Mouse (Mus musculus): ENCODE data around the gene Selenon. TPM values are rescaled to one million over a fixed set of nuclear protein-coding genes. Genes with fewer than 3 reads are reported as not detected.
A peak's percentile ranks its signal among the peaks of the same experiment; 100 is the strongest.
"Not testable (repeated sequence)": the region's sequence is repeated elsewhere in the genome, so short reads cannot be mapped to it uniquely, and the experiment has no call there.

Selenon gene
- polyA plus RNA-seq, 1 experiment from 2014 or later = 11.6 TPM

DNA sequence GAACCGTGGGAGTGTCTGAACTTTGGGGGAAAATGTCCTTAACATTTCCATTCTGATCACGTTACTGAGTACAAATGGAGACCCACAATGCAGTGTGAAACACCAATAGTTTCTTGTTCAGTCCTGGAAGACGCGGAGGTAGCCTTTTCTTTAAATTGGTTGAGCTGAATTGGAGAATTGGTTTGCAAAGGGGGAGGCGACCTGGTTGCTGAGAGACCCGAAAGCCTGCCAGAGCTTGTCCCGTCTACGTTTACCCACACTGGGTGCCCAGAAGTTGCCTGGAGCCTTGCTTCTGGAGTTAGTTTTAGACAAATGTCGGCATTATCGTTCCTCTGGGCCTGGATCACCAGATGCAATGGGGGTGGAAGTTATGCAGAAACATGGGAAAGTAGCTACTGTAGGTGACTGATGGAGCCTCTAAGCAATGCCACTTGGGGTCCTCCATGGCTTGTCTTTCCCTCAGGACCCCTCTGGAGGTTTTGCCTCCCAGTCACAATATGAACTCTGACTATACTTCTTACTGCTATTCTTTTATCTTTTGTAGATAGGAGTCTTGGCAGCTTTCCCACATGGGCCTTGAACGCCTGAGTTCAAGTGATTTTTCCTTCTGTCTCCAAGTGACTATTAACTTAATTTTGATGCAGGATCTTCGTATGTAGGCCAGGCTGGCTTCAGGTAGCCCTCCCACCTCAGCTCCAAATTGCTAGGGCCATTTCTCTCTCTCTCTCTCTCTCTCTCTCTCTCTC is 53.8 kb downstream of the Selenon start:
- Histone ChIP-seq H3K4me2 (0 out of 2 replicates have a peak overlapping the region, but pooled peaks have one; percentile 99), H3K36me3 (no peaks in the 10 kb centered on the region)

DNA sequence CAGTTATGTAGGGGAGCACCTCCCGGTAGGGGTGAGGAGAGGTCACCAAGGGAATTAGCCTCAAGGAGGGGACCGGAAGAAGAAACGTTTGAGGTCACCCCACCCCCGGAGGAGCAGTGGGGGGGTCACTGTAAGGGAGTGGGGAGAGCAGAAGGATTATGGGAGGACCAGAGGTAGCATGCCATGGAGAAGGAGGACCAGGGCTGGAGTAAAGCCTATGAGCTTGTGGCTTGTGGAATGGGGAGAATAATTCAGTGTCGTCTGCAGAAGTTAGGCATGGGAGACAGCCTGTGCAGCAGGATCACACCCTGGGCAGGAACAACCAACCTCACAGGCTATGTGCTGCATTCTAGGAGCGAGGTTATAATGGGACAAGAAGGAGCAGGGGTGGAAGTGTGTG is 54.7 kb downstream of the Selenon start:
- WGBS = 13% methylated on average over 6 of the region's 6 CpGs
- Histone ChIP-seq H3K9ac (peak overlapping the region; percentile 66), H3K27ac (peak overlapping the region; percentile 66; the same call in 1 of the 2 replicates), H3K36me3 (no peaks in the 10 kb centered on the region), H3K4me1 (peaks cover 33% of the 10 kb centered on the region), H3K9me3 (replicated peaks) (no peaks in the 10 kb centered on the region), H3K4me3 (replicated peaks) (peak overlapping the region; percentile 57), H3K4me2 (peak overlapping the region; percentile 99), H3K27me3 (no peaks in the 10 kb centered on the region)
- ATAC-seq (replicated peaks; ENCODE audit: low FRiP score) = no peak

More for the DNA sequence above, 53.8 kb downstream of the Selenon start:
- no peak overlapping the region for H3K9ac ChIP-seq
- WGBS = 77% methylated on average over 12 of the region's 12 CpGs
- no peak for ATAC-seq (replicated peaks; ENCODE audit: low FRiP score)
- H3K27me3 ChIP-seq = no peaks in the 10 kb centered on the region
- no peaks in the 10 kb centered on the region for H3K9me3 ChIP-seq (replicated peaks)
- no peak overlapping the region for H3K27ac ChIP-seq
- H3K4me1 ChIP-seq = peaks cover 33% of the 10 kb centered on the region
- no peak overlapping the region for H3K4me3 ChIP-seq (replicated peaks)

DNA sequence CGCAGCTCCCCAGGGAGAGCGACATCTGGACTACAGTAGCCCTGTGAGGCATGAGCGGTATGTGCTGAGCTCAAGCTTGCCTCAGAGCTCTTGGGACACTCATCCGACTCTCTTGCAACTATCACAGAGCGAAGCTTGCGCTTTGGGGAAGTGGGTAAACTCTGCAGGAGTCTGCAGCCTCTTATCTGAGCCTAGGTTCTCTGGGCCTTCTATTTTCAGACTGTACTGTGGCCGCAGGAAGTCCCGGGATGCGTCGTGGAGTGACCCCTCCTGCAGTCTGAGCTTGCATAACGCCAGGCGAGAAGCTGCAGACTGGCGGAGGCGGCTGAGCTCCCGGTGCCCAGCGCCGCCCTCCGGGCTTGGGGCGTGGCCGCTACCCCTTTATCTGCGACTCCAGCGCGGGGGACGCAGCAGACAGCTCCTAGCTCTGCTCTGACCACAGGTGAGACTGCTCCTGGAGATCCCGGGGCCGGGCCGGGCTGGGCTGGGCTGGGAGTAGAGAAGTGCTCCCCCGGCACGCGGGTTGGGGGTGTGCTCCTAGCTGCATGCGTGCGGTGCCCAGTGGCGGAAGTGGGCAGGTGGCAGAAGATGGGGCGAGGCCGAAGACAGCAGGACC is 55.3 kb downstream of the Selenon start, which contains the start of gene Paqr7:
Gene Paqr7, plus strand, starts transcription at position 103 of the 616 bp plus-strand sequence.
- peaks cover 33% of the 10 kb centered on the region for H3K4me1 ChIP-seq
- H3K4me2 ChIP-seq = peak within 1 kb of the TSS; percentile 99
- no peaks in the 10 kb centered on the region for H3K36me3 ChIP-seq
- peak; percentile 66 for ATAC-seq (replicated peaks; ENCODE audit: low FRiP score)
- H3K4me3 ChIP-seq (replicated peaks) = peak within 1 kb of the TSS; percentile 57
- H3K9ac ChIP-seq = peak within 1 kb of the TSS; percentile 66
- H3K27ac ChIP-seq = peak within 1 kb of the TSS; percentile 66
- no peaks in the 10 kb centered on the region for H3K27me3 ChIP-seq
- no peaks in the 10 kb centered on the region for H3K9me3 ChIP-seq (replicated peaks)
- 6% methylated on average over 35 of the region's 35 CpGs for whole genome bisulfite sequencing

DNA sequence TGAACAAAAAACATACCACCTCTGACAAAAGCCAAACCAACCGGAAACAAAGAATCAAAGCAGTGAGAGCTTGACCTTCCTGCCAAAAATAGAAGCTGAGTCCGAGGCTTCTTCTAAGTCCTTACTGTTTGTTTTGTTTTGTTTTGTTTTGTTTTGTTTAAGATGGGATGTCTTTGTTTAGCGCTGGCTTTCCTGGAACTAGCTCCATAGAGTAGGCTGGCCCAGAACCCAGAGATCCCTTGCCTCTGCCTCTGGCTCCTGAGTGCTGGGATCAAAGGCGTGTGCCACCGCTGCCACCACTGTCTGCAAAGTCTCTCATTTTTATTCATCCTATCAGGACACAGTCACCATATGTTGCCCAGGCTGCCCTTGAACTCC is 56.4 kb downstream of the Selenon start:
- H3K4me3 ChIP-seq (replicated peaks) = no peak overlapping the region
- no peak overlapping the region for H3K9ac ChIP-seq
- no peaks in the 10 kb centered on the region for H3K9me3 ChIP-seq (replicated peaks)
- H3K27ac ChIP-seq = 0 out of 2 replicates have a peak overlapping the region, but pooled peaks have one; percentile 34
- H3K27me3 ChIP-seq = no peaks in the 10 kb centered on the region
- H3K4me2 ChIP-seq = no peak overlapping the region
- no peak for ATAC-seq (replicated peaks; ENCODE audit: low FRiP score)
- peaks cover 33% of the 10 kb centered on the region for H3K4me1 ChIP-seq
- 63% methylated on average over 5 of the region's 5 CpGs for WGBS
- H3K36me3 ChIP-seq = no peaks in the 10 kb centered on the region

DNA sequence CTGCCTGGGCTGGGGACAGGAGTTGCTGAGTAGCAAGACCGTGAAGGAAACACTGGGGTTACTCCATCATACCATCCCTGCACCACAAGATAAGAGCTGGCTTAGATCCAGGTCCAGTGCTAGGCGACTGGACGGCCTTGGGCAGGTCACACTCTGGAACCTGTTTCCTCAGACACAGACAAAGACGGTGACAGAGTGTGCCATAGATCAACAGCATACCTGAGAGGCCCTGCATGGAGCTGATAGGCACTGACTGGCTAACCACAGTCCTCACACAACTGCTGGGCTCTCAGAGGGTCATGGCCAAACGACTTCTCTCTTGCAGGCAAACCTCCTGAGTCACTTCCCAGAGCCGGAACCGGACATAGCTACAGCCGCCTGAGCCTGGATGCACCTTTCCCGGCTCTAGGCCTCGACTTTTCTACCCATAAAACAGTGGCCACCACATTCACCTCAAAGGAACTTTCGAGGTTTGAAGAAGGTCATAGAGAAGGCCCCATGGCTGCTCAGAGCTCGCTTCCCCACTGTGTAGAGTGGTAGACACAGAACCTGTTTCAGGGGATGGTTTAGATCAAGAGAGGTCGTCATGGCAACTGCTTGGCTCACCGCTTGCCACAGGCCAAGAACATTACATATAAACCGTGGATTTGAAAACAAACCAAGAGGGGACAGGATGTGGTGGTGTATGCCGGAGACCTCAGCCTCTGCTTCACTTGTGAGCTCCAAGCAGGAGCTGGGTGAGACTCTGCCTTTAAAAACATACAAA is 57.0 kb downstream of the Selenon start:
- Histone ChIP-seq H3K4me2 (no peak overlapping the region), H3K4me3 (replicated peaks) (no peak overlapping the region), H3K27me3 (no peaks in the 10 kb centered on the region), H3K27ac (peak overlapping the region; percentile 34; the same call in 1 of the 2 replicates), H3K4me1 (peaks cover 33% of the 10 kb centered on the region), H3K9me3 (replicated peaks) (no peaks in the 10 kb centered on the region), H3K9ac (no peak overlapping the region), H3K36me3 (no peaks in the 10 kb centered on the region)
- WGBS = 58% methylated on average over 16 of the region's 16 CpGs
- ATAC-seq (replicated peaks; ENCODE audit: low FRiP score) = no peak

DNA sequence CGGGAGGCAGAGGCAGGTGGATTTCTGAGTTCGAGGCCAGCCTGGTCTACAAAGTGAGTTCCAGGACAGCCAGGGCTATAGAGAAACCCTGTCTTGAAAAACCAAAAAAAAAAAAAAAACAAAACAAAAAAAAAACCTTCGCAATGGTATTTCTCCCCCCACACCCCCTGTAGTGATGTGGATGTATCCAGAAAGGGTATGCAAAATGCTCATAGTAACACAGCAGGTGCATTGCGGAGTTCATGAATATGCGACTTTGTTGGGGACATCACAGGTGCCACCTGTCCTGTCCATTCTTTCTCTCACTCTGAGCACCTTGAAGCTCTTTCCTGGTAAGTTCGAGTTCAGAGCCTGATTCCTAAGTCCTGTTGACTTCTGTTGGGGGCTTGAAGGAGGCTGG is 57.8 kb downstream of the Selenon start:
- ATAC-seq (replicated peaks; ENCODE audit: low FRiP score); H3K4me2 ChIP-seq; H3K9ac ChIP-seq; H3K27ac ChIP-seq; H3K4me3 ChIP-seq (replicated peaks); H3K9me3 ChIP-seq (replicated peaks); H3K36me3 ChIP-seq; H3K27me3 ChIP-seq: not testable (repeated sequence)
- 89% methylated on average over 6 of the region's 6 CpGs for WGBS
- H3K4me1 ChIP-seq = peaks cover 33% of the 10 kb centered on the region

DNA sequence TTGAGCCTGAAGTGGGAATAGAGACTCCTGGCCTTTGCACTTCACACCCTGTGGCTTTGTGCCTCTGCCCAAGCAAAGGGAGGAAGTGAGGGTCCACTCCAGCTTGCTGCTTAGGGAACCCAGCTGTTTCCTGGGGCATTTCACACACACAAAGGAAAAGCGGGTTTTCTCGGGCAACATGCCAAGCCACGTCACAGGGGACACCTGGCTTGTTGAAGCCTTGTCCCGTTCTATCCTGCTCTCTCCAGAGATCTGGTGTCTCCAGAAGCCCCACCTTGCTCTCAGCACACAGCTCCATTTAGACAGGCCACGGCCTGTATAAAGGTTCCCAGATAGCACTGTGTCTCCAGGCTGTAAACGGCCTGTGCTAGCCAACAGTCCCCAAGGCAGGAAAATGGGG is 60.2 kb downstream of the Selenon start:
- Histone ChIP-seq H3K4me3 (replicated peaks) (no peak overlapping the region), H3K36me3 (no peaks in the 10 kb centered on the region), H3K4me1 (peaks cover 20% of the 10 kb centered on the region), H3K9ac (no peak overlapping the region), H3K27ac (no peak overlapping the region), H3K27me3 (no peaks in the 10 kb centered on the region), H3K9me3 (replicated peaks) (no peaks in the 10 kb centered on the region), H3K4me2 (no peak overlapping the region)
- WGBS = 63% methylated on average over 6 of the region's 6 CpGs
- no peak; the same call in 1 of the 2 replicates for ATAC-seq (replicated peaks; ENCODE audit: low FRiP score)

DNA sequence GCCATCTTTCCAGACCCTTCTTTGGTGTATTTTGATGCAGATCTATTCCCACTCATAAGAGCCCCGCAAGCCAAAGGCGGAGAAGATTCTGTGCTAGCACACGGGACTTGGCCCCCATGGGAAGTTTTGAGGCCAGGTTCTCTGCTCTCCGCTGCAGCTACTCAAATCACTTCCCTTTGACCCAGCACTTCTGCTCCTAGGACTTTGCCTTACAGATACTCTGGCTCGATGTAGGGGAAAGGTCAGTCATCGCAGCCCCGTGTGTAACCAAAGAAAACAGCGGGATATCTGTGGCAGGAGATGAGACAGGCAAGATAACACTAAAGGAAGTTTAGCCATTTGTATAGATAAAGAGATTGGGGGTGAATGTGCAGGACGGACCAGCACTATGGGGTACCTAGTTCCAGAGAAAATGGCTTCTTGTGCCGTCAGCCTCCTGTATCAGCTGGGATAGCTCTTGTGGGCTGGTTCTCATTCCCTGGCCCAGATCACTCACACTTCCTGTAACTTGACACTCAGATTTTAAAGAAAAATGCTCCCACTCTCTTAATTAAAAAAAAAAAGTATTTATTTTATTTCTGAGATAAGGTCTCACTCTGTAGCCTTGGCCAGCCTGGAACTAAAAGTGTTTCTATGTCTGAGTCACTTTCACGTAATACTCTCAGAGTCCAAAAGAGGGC is 61.8 kb downstream of the Selenon start:
- no peaks in the 10 kb centered on the region for H3K9me3 ChIP-seq (replicated peaks)
- H3K27ac ChIP-seq = no peak overlapping the region
- no peak overlapping the region for H3K9ac ChIP-seq
- ATAC-seq (replicated peaks; ENCODE audit: low FRiP score) = no peak
- 78% methylated on average over 11 of the region's 11 CpGs for WGBS
- no peaks in the 10 kb centered on the region for H3K27me3 ChIP-seq
- no peaks in the 10 kb centered on the region for H3K36me3 ChIP-seq
- H3K4me1 ChIP-seq = peaks cover 6% of the 10 kb centered on the region
- no peak overlapping the region for H3K4me3 ChIP-seq (replicated peaks)
- H3K4me2 ChIP-seq = no peak overlapping the region

DNA sequence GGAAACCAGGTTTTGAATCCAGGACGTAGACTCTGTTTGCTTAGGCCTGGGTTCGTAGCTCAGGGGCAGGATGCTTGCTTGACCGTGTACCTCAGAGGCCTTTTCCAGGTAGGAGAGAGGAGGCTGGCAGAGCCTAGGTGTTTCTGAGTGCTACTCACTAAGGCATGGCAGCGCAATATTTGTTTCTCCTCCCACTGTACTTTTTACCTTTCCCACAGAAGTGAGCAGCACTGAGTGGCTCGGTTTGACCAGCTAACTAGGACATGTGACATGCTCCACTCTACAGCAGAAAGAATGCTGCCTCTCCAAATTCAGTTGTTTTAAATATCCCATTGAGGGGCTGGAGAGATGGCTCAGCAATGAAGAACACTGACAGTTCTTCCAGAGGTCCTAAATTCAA is 63.8 kb downstream of the Selenon start:
- no peak overlapping the region for H3K27ac ChIP-seq
- 84% methylated on average over 5 of the region's 5 CpGs for WGBS
- H3K27me3 ChIP-seq = no peaks in the 10 kb centered on the region

More for the DNA sequence above, 63.8 kb downstream of the Selenon start:
- Histone ChIP-seq H3K9ac (no peak overlapping the region), H3K36me3 (no peaks in the 10 kb centered on the region), H3K4me1 (no peaks in the 10 kb centered on the region), H3K9me3 (replicated peaks) (no peaks in the 10 kb centered on the region), H3K4me3 (replicated peaks) (no peak overlapping the region), H3K4me2 (no peak overlapping the region)
- no peak for ATAC-seq (replicated peaks; ENCODE audit: low FRiP score)
